Mouse (Mus musculus): ENCODE results near the gene Cmss1. TPM values are rescaled to one million over a fixed set of nuclear protein-coding genes. Genes with fewer than 3 reads are reported as not detected.

Cmss1 gene
- polyA plus RNA-seq, 1 experiment from 2014 or later = 52.5 TPM

DNA sequence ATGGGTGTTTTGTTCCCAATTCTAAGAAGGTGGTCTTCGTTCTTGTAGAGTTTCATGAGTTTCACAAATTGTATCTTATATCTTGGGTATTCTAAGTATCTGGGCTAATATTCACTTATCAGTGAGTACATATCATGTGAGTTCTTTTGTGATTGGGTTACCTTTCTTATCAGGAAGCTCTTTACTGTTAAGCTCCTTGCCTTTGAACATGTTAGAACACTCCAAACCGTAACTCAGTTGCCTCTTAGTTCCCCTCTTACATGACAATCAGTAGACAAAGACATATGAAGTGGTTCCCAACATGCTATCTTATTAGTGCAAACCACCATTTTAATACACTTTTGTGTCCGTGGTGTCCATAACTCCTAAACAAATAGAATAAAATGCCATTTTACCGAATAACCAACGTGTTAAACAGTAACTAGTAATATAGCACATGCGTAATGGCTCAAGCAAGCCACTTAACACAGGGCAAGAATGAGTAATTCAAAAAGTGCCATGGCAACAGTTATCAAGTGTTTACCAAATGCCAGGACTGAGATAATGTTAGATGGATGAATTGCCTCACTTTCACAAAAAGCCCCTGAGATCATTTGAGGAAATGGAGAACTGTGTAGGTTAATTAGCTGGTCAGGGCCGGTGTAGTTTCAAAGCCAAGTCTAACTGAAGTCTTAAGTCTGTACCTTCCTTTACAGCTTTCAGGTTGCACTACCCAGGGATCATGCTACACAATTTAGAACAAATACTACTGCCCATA is 37.8 kb downstream of the Cmss1 start:
- Histone ChIP-seq H3K27me3 (ENCODE audit: control insufficient read depth, insufficient read depth, low read length) (no peaks in the 10 kb centered on the region), H3K4me1 (replicated peaks; ENCODE audit: control insufficient read depth, insufficient read depth, low read length) (no peaks in the 10 kb centered on the region), H3K9me3 (ENCODE audit: control insufficient read depth, low read length) (no peaks in the 10 kb centered on the region), H3K9ac (ENCODE audit: low read length) (no peak overlapping the region), H3K4me3 (ENCODE audit: low read depth, low read length) (no peak overlapping the region), H3K27ac (ENCODE audit: low read depth, low read length) (no peak overlapping the region), H3K4me2 (ENCODE audit: low read depth, low read length, severe bottlenecking) (no peak overlapping the region), H3K36me3 (ENCODE audit: control insufficient read depth, insufficient read depth, low read length) (no peaks in the 10 kb centered on the region; the same call in 1 of the 2 replicates)
- ATAC-seq (replicated peaks; ENCODE audit: low FRiP score) = no peak
- no peak for DNase-seq (ENCODE audit: low spot score)
- 94% methylated on average over 7 of the region's 7 CpGs for WGBS

DNA sequence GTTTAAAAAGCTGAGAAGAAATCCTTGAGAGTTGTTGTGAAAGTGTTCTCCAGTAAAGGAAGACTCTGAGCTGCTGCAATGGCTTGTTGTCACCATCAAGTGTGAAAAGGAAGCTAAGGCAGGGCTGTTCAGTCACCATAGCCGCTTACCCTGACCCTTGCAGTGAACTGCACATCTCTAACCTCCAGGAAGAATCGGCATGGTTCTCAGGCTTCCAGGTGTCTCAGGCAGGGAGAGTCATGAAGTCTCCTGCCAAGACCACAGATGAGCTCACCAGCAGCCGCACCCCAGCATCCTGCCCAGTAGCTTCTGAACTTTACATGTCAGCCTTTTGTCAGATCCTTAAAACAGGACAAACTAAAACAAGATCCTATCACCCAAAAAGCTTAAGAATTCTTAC is 40.4 kb downstream of the Cmss1 start:
- Histone ChIP-seq H3K4me1 (replicated peaks; ENCODE audit: control insufficient read depth, insufficient read depth, low read length) (no peaks in the 10 kb centered on the region), H3K9me3 (ENCODE audit: control insufficient read depth, low read length) (no peaks in the 10 kb centered on the region), H3K9ac (ENCODE audit: low read length) (no peak overlapping the region), H3K27ac (ENCODE audit: low read depth, low read length) (no peak overlapping the region), H3K4me3 (ENCODE audit: low read depth, low read length) (no peak overlapping the region), H3K4me2 (ENCODE audit: low read depth, low read length, severe bottlenecking) (no peak overlapping the region), H3K36me3 (ENCODE audit: control insufficient read depth, insufficient read depth, low read length) (no peaks in the 10 kb centered on the region; the same call in 1 of the 2 replicates), H3K27me3 (ENCODE audit: control insufficient read depth, insufficient read depth, low read length) (no peaks in the 10 kb centered on the region)
- ATAC-seq (replicated peaks; ENCODE audit: low FRiP score) = no peak
- 91% methylated on average over 3 of the region's 3 CpGs for WGBS
- DNase-seq (ENCODE audit: low spot score) = no peak

DNA sequence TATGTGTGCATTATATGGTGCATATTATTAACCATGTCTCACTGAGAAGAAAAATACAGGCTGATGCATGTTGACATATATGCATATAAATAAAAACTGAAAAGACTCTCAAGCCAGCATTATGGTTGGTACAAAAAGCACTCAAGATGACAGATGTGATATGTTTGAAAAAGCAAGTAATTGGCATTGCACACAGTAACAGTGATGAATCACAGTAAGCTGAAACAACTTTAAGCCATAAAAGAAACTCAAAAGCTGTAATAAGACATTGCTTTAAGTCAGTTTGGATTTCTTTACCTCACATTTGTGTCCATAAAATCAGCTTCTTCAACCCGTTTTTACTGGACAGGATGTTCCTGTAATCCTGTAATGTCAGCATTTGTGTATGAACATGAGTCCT is 41.9 kb downstream of the Cmss1 start:
- no peak overlapping the region for H3K27ac ChIP-seq (ENCODE audit: low read depth, low read length)
- H3K27me3 ChIP-seq (ENCODE audit: control insufficient read depth, insufficient read depth, low read length) = no peaks in the 10 kb centered on the region
- no peak overlapping the region for H3K4me3 ChIP-seq (ENCODE audit: low read depth, low read length)
- no peak overlapping the region for H3K4me2 ChIP-seq (ENCODE audit: low read depth, low read length, severe bottlenecking)
- no peaks in the 10 kb centered on the region for H3K4me1 ChIP-seq (replicated peaks; ENCODE audit: control insufficient read depth, insufficient read depth, low read length)
- H3K9me3 ChIP-seq (ENCODE audit: control insufficient read depth, low read length) = no peaks in the 10 kb centered on the region
- DNase-seq (ENCODE audit: low spot score) (no peak), ATAC-seq (replicated peaks; ENCODE audit: low FRiP score) (no peak)
- no peaks in the 10 kb centered on the region for H3K36me3 ChIP-seq (ENCODE audit: control insufficient read depth, insufficient read depth, low read length)
- H3K9ac ChIP-seq (ENCODE audit: low read length) = no peak overlapping the region
- 76% methylated on average over 1 of the region's 1 CpGs for WGBS

DNA sequence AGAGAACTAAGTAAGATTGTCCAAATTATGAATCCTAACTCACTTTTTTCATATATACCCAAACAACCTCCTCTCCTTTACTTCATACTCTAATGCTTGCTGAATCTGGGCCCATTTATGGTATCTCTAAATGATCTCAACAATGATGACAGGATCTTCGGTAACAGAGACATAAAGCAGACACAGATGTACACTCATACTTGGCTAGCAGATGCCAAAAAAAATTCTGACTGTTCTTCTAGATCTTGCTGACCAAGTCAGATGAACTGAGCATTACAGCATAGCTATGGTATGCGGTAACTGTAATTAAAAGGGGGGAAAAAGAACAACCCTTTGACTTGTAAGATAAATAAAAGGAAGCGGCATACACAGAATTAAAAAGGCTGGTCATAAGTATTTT is 43.2 kb downstream of the Cmss1 start:
- no peak for ATAC-seq (replicated peaks; ENCODE audit: low FRiP score)
- no peak for DNase-seq (ENCODE audit: low spot score)
- H3K9me3 ChIP-seq (ENCODE audit: control insufficient read depth, low read length) = no peaks in the 10 kb centered on the region
- H3K27ac ChIP-seq (ENCODE audit: low read depth, low read length) = no peak overlapping the region
- H3K4me1 ChIP-seq (replicated peaks; ENCODE audit: control insufficient read depth, insufficient read depth, low read length) = no peaks in the 10 kb centered on the region
- H3K9ac ChIP-seq (ENCODE audit: low read length) = no peak overlapping the region
- H3K27me3 ChIP-seq (ENCODE audit: control insufficient read depth, insufficient read depth, low read length) = no peaks in the 10 kb centered on the region
- no peak overlapping the region for H3K4me2 ChIP-seq (ENCODE audit: low read depth, low read length, severe bottlenecking)
- WGBS = 97% methylated on average over 3 of the region's 3 CpGs
- no peaks in the 10 kb centered on the region for H3K36me3 ChIP-seq (ENCODE audit: control insufficient read depth, insufficient read depth, low read length)
- H3K4me3 ChIP-seq (ENCODE audit: low read depth, low read length) = no peak overlapping the region

DNA sequence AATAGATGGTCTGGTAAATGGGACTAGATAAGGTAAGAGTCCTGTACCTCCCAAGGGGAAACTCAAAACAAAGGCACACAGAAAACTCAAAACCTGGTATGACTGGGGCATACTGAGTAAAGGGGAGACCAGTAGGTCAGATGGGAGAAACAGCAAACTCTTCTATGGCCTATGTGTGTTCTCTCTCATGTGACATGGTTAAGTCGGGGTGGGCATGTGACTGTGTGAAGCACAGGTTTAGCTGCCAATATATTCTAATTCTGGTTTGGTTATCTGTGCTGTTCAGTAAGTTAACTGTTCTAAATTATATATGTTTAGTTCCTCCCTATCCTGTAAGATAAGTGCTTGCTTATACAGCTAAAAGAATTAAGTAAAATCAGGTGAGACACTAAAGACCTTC is 46.5 kb downstream of the Cmss1 start:
- no peak overlapping the region for H3K27ac ChIP-seq (ENCODE audit: low read depth, low read length)
- no peak for DNase-seq (ENCODE audit: low spot score)
- no peak overlapping the region for H3K9ac ChIP-seq (ENCODE audit: low read length)
- H3K4me2 ChIP-seq (ENCODE audit: low read depth, low read length, severe bottlenecking) = no peak overlapping the region
- H3K4me1 ChIP-seq (replicated peaks; ENCODE audit: control insufficient read depth, insufficient read depth, low read length) = no peaks in the 10 kb centered on the region
- no peaks in the 10 kb centered on the region for H3K27me3 ChIP-seq (ENCODE audit: control insufficient read depth, insufficient read depth, low read length)
- no peak for ATAC-seq (replicated peaks; ENCODE audit: low FRiP score)
- 81% methylated on average over 1 of the region's 1 CpGs for WGBS
- no peaks in the 10 kb centered on the region for H3K36me3 ChIP-seq (ENCODE audit: control insufficient read depth, insufficient read depth, low read length)
- no peak overlapping the region for H3K4me3 ChIP-seq (ENCODE audit: low read depth, low read length)
- no peaks in the 10 kb centered on the region for H3K9me3 ChIP-seq (ENCODE audit: control insufficient read depth, low read length)

DNA sequence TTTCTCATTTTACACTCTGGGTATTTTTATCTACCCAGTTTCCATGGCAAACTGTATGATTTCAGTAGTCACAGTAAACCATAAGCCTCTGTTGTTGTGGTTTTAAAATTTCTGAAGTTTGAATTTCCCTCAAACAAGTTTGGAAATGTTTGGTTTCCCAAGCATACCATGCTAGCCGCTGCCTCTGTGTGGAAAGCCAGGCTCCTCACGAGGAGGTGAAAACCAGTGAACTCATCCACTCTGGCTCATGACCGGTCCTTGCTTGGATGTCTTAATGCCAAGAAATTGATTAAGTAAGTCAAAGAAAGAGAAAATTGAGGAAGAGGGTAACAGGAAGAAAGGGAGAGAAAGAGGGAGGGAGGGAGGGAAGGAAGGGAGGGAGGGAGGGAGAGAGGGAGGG is 48.4 kb downstream of the Cmss1 start:
- H3K4me2 ChIP-seq (ENCODE audit: low read depth, low read length, severe bottlenecking) = no peak overlapping the region
- no peak overlapping the region for H3K9ac ChIP-seq (ENCODE audit: low read length)
- no peaks in the 10 kb centered on the region for H3K4me1 ChIP-seq (replicated peaks; ENCODE audit: control insufficient read depth, insufficient read depth, low read length)
- WGBS = 92% methylated on average over 3 of the region's 3 CpGs
- no peaks in the 10 kb centered on the region for H3K9me3 ChIP-seq (ENCODE audit: control insufficient read depth, low read length)
- H3K27me3 ChIP-seq (ENCODE audit: control insufficient read depth, insufficient read depth, low read length) = no peaks in the 10 kb centered on the region
- H3K36me3 ChIP-seq (ENCODE audit: control insufficient read depth, insufficient read depth, low read length) = no peaks in the 10 kb centered on the region
- no peak overlapping the region for H3K27ac ChIP-seq (ENCODE audit: low read depth, low read length)
- no peak overlapping the region for H3K4me3 ChIP-seq (ENCODE audit: low read depth, low read length)
- no peak for ATAC-seq (replicated peaks; ENCODE audit: low FRiP score)
- no peak for DNase-seq (ENCODE audit: low spot score)

DNA sequence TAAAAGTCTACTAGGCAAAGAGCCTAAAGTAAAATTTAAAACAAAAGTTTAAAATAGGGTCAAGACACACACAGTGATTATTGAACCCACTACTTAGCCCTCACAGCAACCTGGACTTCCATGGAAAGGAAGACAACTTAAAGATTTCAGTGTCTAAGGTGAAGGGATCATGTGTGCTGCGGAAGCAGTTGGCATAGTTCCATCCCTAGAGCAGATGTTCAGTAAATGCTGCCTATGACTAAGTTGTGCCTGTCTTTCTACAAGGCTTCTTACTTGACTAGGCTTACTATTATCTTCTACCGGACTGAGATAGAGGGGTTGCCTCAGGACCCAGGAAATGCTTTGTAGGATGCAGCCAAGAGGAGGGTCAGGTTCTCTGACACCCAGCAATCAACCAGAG is 50.4 kb downstream of the Cmss1 start:
- no peaks in the 10 kb centered on the region for H3K27me3 ChIP-seq (ENCODE audit: control insufficient read depth, insufficient read depth, low read length)
- H3K4me3 ChIP-seq (ENCODE audit: low read depth, low read length) = no peak overlapping the region
- no peaks in the 10 kb centered on the region for H3K4me1 ChIP-seq (replicated peaks; ENCODE audit: control insufficient read depth, insufficient read depth, low read length)
- no peak for DNase-seq (ENCODE audit: low spot score)
- WGBS = 85% methylated on average over 2 of the region's 2 CpGs
- no peaks in the 10 kb centered on the region for H3K36me3 ChIP-seq (ENCODE audit: control insufficient read depth, insufficient read depth, low read length)
- no peak for ATAC-seq (replicated peaks; ENCODE audit: low FRiP score)
- H3K9ac ChIP-seq (ENCODE audit: low read length) = no peak overlapping the region
- no peak overlapping the region for H3K4me2 ChIP-seq (ENCODE audit: low read depth, low read length, severe bottlenecking)
- H3K9me3 ChIP-seq (ENCODE audit: control insufficient read depth, low read length) = no peaks in the 10 kb centered on the region
- H3K27ac ChIP-seq (ENCODE audit: low read depth, low read length) = no peak overlapping the region

DNA sequence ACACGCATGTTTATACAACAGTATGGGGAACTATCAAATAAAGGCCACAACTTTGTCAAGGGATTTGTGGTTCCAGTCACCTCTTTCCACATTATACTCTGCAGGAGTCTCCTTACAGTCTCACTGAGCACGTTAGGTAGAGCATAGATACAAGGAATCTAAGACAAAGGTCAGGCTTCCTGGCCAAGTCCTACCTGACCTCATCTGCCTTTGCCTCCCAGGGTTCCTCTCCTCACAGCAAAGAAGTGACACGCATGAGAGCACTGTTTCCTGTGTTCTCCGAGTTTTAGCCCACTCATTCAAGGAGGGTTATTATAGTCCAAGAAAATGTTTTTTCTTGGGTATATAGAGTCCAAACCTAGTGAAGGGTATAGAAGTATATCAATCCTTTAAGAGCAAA is 51.0 kb downstream of the Cmss1 start:
- Histone ChIP-seq H3K9ac (ENCODE audit: low read length) (no peak overlapping the region), H3K4me2 (ENCODE audit: low read depth, low read length, severe bottlenecking) (no peak overlapping the region), H3K27me3 (ENCODE audit: control insufficient read depth, insufficient read depth, low read length) (no peaks in the 10 kb centered on the region), H3K4me3 (ENCODE audit: low read depth, low read length) (no peak overlapping the region), H3K4me1 (replicated peaks; ENCODE audit: control insufficient read depth, insufficient read depth, low read length) (no peaks in the 10 kb centered on the region), H3K9me3 (ENCODE audit: control insufficient read depth, low read length) (no peaks in the 10 kb centered on the region), H3K36me3 (ENCODE audit: control insufficient read depth, insufficient read depth, low read length) (no peaks in the 10 kb centered on the region), H3K27ac (ENCODE audit: low read depth, low read length) (no peak overlapping the region)
- no peak for ATAC-seq (replicated peaks; ENCODE audit: low FRiP score)
- DNase-seq (ENCODE audit: low spot score) = no peak
- 70% methylated on average over 4 of the region's 4 CpGs for WGBS

DNA sequence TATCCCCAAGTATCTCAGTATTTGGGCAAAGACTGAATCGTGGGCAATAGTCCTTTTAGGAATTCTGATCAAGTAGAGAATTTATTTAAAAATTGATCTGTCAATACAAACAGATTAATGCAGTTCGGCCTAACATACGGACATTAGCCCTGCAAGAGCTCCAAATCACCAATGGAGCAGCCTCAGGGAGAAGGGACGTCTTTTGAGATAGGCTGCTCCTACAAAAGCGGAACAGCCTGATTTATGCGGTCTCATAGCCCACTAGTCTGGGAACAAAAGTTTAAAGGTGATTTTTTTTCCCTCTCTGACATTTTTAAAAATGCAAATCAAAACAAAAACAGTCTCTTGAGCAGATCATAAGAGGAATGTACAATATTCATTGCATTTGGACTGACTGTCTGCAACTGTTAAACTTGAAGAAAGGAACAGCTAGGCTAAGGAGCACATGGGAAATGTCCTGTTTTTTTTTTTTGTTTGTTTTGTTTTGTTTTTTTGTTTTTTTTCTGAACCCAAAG is 51.7 kb downstream of the Cmss1 start:
- Histone ChIP-seq H3K4me3 (ENCODE audit: low read depth, low read length) (no peak overlapping the region), H3K36me3 (ENCODE audit: control insufficient read depth, insufficient read depth, low read length) (no peaks in the 10 kb centered on the region), H3K9me3 (ENCODE audit: control insufficient read depth, low read length) (no peaks in the 10 kb centered on the region), H3K27ac (ENCODE audit: low read depth, low read length) (no peak overlapping the region), H3K4me2 (ENCODE audit: low read depth, low read length, severe bottlenecking) (no peak overlapping the region), H3K4me1 (replicated peaks; ENCODE audit: control insufficient read depth, insufficient read depth, low read length) (no peaks in the 10 kb centered on the region), H3K27me3 (ENCODE audit: control insufficient read depth, insufficient read depth, low read length) (no peaks in the 10 kb centered on the region), H3K9ac (ENCODE audit: low read length) (no peak overlapping the region)
- ATAC-seq (replicated peaks; ENCODE audit: low FRiP score) (no peak), DNase-seq (ENCODE audit: low spot score) (no peak)
- WGBS = 79% methylated on average over 6 of the region's 6 CpGs

Measured in forebrain, embryonic 11.5 days (tissue).